Mouse (Mus musculus): Measurements from ENCODE around the gene Tmprss3.

- TF ChIP-seq POLR2A (IDR thresholded peaks at IDR 0.05; ENCODE audit: control insufficient read depth, extremely low read depth, insufficient read depth, low read length, poor library complexity) = no peak
- no peak for TF ChIP-seq CTCF (IDR thresholded peaks at IDR 0.05; ENCODE audit: borderline replicate concordance, control insufficient read depth, extremely low read depth, insufficient read depth, low read length, poor library complexity)
Observed at GRCm38 (mm10) chr17:31241156-31241555, 42.4 kb upstream of the Tmprss3 start.
